Mouse (Mus musculus): ENCODE measurements around the gene H2afb3. TPM values are rescaled to one million over a fixed set of nuclear protein-coding genes. Genes with fewer than 3 reads are reported as not detected.
A peak's percentile ranks its signal among the peaks of the same experiment; 100 is the strongest.

H2afb3 gene
- polyA plus RNA-seq, 1 experiment from 2014 or later = not detected

DNA sequence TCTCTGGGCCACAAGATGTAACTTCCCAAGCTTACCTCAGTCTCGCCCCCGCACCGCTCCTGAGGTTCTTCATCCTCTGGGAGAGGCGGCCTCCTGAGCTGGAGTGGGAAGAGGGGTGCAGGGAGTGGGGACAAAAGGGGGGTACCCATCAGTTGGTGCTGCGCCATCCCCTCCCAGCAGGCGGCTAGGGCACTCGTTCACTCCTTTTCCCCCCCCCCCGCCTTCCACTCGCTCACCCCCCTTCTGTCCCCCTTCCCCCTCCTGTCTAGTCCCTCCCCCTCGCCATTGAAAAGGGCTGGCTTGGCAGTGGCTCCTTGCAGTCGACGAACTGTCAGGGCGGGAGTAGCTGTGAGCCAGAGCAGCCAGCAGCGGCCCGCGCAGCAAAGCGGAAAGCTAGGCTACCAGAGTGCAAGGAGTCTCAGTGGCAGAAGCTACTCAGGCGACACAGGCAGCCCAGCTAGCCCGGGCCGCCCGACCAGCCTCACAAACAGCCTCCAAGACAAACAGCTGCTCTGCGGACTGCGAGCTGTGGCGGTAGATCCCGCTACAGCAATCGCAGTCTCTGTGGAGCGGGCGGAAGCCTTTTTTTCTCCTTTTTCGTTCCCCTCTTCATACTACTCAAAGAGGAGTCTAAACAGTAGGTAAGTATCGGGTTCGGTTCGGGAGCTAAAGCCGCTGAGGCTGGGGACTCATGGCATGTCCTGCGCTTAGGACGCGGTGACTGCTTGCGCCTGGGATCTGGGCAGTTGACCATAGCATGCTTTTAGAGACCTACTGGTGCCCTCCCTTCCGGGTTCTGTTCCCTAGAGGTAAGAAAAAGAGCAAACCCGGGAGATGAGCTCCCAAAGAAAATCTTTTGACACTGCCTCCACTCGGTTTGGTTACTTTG is 22.6 kb downstream of the H2afb3 start, which contains the start of gene Pcdh11x:
Pcdh11x (plus strand) TSS at position 249 of the 889 bp plus-strand sequence.
- H3K9ac ChIP-seq (ENCODE audit: low read depth, low read length) = no peak within 1 kb of the TSS
- peak; percentile 79; the same call in 1 of the 2 replicates for ATAC-seq (replicated peaks; ENCODE audit: low FRiP score, low read depth)

DNA sequence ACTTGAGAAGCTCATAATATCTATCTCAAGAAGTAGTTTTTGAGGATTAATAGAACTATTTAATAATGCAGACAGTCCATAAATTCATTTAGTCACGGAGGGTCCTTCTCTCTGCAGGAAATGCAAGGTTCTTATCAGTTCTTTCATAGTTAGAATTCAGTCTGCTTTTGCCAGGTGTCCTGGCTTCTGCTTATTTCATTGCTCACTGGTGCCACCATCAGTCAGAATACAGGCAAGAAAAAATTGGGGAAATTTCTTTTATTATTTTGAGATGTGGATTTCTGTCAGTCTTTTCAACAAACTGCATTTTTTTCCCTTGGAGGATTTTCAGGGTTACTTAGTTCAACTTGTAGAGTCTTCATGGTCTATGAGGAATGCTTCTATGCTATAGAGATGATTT is 25.4 kb downstream of the H2afb3 start:
- DNase-seq (ENCODE audit: low spot score) (no peak), ATAC-seq (replicated peaks; ENCODE audit: low FRiP score, low read depth) (no peak)
- TF ChIP-seq CTCF (IDR thresholded peaks at IDR 0.05; ENCODE audit: low read depth) = peak; percentile 24; the same call in 1 of the 2 replicates
- Histone ChIP-seq H3K27ac (no peak overlapping the region), H3K4me1 (replicated peaks; ENCODE audit: insufficient read depth, low read length) (no peaks in the 10 kb centered on the region), H3K36me3 (ENCODE audit: insufficient read depth, low read length) (no peaks in the 10 kb centered on the region), H3K4me2 (ENCODE audit: low read length) (no peak overlapping the region), H3K27me3 (ENCODE audit: insufficient read depth, low read length) (peaks cover 6% of the 10 kb centered on the region; the same call in 1 of the 2 replicates), H3K9ac (ENCODE audit: low read depth, low read length) (no peak overlapping the region), H3K4me3 (replicated peaks; ENCODE audit: low read depth, low read length) (no peak overlapping the region), H3K9me3 (replicated peaks; ENCODE audit: low read length) (no peaks in the 10 kb centered on the region)
- WGBS = 17% methylated on average over 1 of the region's 1 CpGs

More for the DNA sequence above, 22.6 kb downstream of the H2afb3 start, which contains the start of gene Pcdh11x:
- no peak within 1 kb of the TSS for H3K27ac ChIP-seq
- H3K4me2 ChIP-seq (ENCODE audit: low read length) = peak within 1 kb of the TSS; percentile 63
- peak; percentile 51 for DNase-seq (ENCODE audit: low spot score)
- TF ChIP-seq CTCF (IDR thresholded peaks at IDR 0.05; ENCODE audit: low read depth) = no peak
- WGBS = 20% methylated on average over 34 of the region's 40 CpGs
- H3K4me1 ChIP-seq (replicated peaks; ENCODE audit: insufficient read depth, low read length) = no peaks in the 10 kb centered on the region
- peaks cover 6% of the 10 kb centered on the region; the same call in 1 of the 2 replicates for H3K27me3 ChIP-seq (ENCODE audit: insufficient read depth, low read length)
- peak within 1 kb of the TSS; percentile 32 for H3K4me3 ChIP-seq (replicated peaks; ENCODE audit: low read depth, low read length)
- H3K36me3 ChIP-seq (ENCODE audit: insufficient read depth, low read length) = no peaks in the 10 kb centered on the region
- H3K9me3 ChIP-seq (replicated peaks; ENCODE audit: low read length) = no peaks in the 10 kb centered on the region

DNA sequence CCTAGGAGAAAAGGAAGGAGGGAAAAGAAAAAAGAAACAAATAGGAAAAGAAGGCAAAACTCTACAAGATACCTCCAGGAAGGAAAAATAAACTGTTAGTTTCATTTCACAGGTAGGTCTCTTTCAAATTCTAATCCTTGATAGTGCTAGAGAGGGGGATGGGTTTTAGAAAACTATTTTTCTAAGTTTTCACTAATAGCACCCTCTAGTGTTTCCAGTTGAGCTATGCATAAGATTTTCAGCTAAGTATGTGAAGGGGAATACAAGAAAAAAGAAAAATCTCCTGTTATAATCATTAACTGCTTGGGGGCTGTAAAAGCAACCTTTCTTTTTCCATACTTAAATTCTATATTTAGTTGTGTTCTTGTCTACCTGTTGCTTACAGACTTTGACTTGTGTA is 27.4 kb downstream of the H2afb3 start:
- H3K9me3 ChIP-seq (replicated peaks; ENCODE audit: low read length) = no peaks in the 10 kb centered on the region
- H3K4me3 ChIP-seq (replicated peaks; ENCODE audit: low read depth, low read length) = no peak overlapping the region
- no peak for DNase-seq (ENCODE audit: low spot score)
- H3K36me3 ChIP-seq (ENCODE audit: insufficient read depth, low read length) = no peaks in the 10 kb centered on the region
- TF ChIP-seq CTCF (IDR thresholded peaks at IDR 0.05; ENCODE audit: low read depth) = peak; percentile 45
- H3K27me3 ChIP-seq (ENCODE audit: insufficient read depth, low read length) = no peaks in the 10 kb centered on the region; the same call in 1 of the 2 replicates
- ATAC-seq (replicated peaks; ENCODE audit: low FRiP score, low read depth) = no peak
- no peak overlapping the region for H3K27ac ChIP-seq
- H3K9ac ChIP-seq (ENCODE audit: low read depth, low read length) = no peak overlapping the region
- H3K4me2 ChIP-seq (ENCODE audit: low read length) = no peak overlapping the region
- no peaks in the 10 kb centered on the region for H3K4me1 ChIP-seq (replicated peaks; ENCODE audit: insufficient read depth, low read length)

Other genes with a start within 250 kb of the H2afb3 start
- gene Pcdh11x, start 22.8 kb downstream of the H2afb3 start, polyA plus RNA-seq (2015; fragmentation: Nextera tagmentation; extraction: Ambion mirVana) = 0.38 and 0.47 TPM in 2 replicates

Data from kidney, postnatal 0 days (tissue).